Mouse (Mus musculus): ENCODE measurements around the gene Plpp6.
"Not testable (repeated sequence)": the region's sequence is repeated elsewhere in the genome, so short reads cannot be mapped to it uniquely, and the experiment has no call there.

The Plpp6 gene

GRCm38 (mm10) chr19:28989515-28989914, 25.8 kb downstream of the Plpp6 start:
- DNase-seq (ENCODE audit: low spot score): no peak

- DNase-seq (ENCODE audit: low spot score): peak; percentile 99
Observed at GRCm38 (mm10) chr19:28990194-28990589, 26.4 kb downstream of the Plpp6 start, which contains the start of gene Cdc37l1. Cdc37l1 (plus strand) TSS chr19:28990352.

- DNase-seq (ENCODE audit: low spot score): peak; percentile 12
Observed at GRCm38 (mm10) chr19:28990590-28991221, 27.0 kb downstream of the Plpp6 start.

GRCm38 (mm10) chr19:28991391-28991790, 27.6 kb downstream of the Plpp6 start:
- no peak for DNase-seq (ENCODE audit: low spot score)

GRCm38 (mm10) chr19:28994870-28995269, 31.1 kb downstream of the Plpp6 start:
- DNase-seq (ENCODE audit: low spot score): peak; percentile 14

- DNase-seq (ENCODE audit: low spot score): no peak
Observed at GRCm38 (mm10) chr19:28995366-28995765, 31.6 kb downstream of the Plpp6 start.

- DNase-seq (ENCODE audit: low spot score): no peak
Observed at GRCm38 (mm10) chr19:28997976-28998630, 34.4 kb downstream of the Plpp6 start.

GRCm38 (mm10) chr19:29000321-29000720, 36.6 kb downstream of the Plpp6 start:
- not testable (repeated sequence) for DNase-seq (ENCODE audit: low spot score)

GRCm38 (mm10) chr19:29008069-29008706, 44.4 kb downstream of the Plpp6 start:
- DNase-seq (ENCODE audit: low spot score): no peak

GRCm38 (mm10) chr19:29009046-29009445, 45.3 kb downstream of the Plpp6 start:
- DNase-seq (ENCODE audit: low spot score): no peak

- DNase-seq (ENCODE audit: low spot score): no peak
Observed at GRCm38 (mm10) chr19:29011355-29011990, 47.7 kb downstream of the Plpp6 start.

- no peak for DNase-seq (ENCODE audit: low spot score)
Observed at GRCm38 (mm10) chr19:29014466-29015055, 50.8 kb downstream of the Plpp6 start.

- DNase-seq (ENCODE audit: low spot score): no peak
Observed at GRCm38 (mm10) chr19:29015410-29016203, 51.9 kb downstream of the Plpp6 start.

- no peak for DNase-seq (ENCODE audit: low spot score)
Observed at GRCm38 (mm10) chr19:29016204-29016765, 52.5 kb downstream of the Plpp6 start.
